Mouse (Mus musculus) embryonic facial prominence, embryonic 13.5 days (tissue): ENCODE measurements around the gene Anks1b. TPM values are rescaled to one million over a fixed set of nuclear protein-coding genes. Genes with fewer than 3 reads are reported as not detected.

Experiments used
- ATAC-seq: fragments of 200-750 bp; cut with Nextera tagmentation; 2 replicates; pipeline ENCODE4 v1.8.0; 2017; ENCODE audit warnings: low read depth; ENCODE audit not compliant: insufficient number of reproducible peaks, insufficient read depth, low FRiP score, low TSS enrichment
- H3K27ac ChIP-seq: fragments of 300-500 bp; sonication (generic); 2 replicates; pipeline ENCODE4 v1.5.1; 2015; ENCODE audit warnings: moderate library complexity, mild to moderate bottlenecking, inconsistent platforms
- H3K27me3 ChIP-seq: fragments of 300-500 bp; sonication (generic); 2 replicates; pipeline ENCODE4 v1.6.1; 2015; ENCODE audit warnings: mild to moderate bottlenecking, inconsistent platforms
- H3K36me3 ChIP-seq: fragments of 300-500 bp; sonication (generic); 2 replicates; pipeline ENCODE4 v1.6.1; 2015; ENCODE audit warnings: mild to moderate bottlenecking, inconsistent platforms
- H3K4me1 ChIP-seq: fragments of 300-500 bp; sonication (generic); 2 replicates; pipeline ENCODE4 v1.6.1; 2015; ENCODE audit warnings: inconsistent platforms
- H3K4me2 ChIP-seq: fragments of 300-500 bp; sonication (generic); 2 replicates; pipeline ENCODE4 v1.6.1; 2015; ENCODE audit warnings: moderate library complexity, mild to moderate bottlenecking, inconsistent platforms
- H3K4me3 ChIP-seq: fragments of 300-500 bp; sonication (generic); 2 replicates; pipeline ENCODE4 v1.5.1; 2015; ENCODE audit warnings: mild to moderate bottlenecking, inconsistent platforms
- H3K9ac ChIP-seq: fragments of 300-500 bp; sonication (generic); 2 replicates; pipeline ENCODE4 v1.6.1; 2015; ENCODE audit warnings: mild to moderate bottlenecking, inconsistent platforms
- H3K9me3 ChIP-seq: fragments of 300-500 bp; sonication (generic); 2 replicates; pipeline ENCODE4 v1.6.1; 2016; ENCODE audit warnings: inconsistent platforms
- WGBS: fragments of 180-500 bp; shearing (Covaris S2); methylation state at CpG from one replicate; pipeline ENCODE4 v1.1.7; 2015; ENCODE audit warnings: mixed read lengths; 5-methylcytosine and 5-hydroxymethylcytosine counted together
- polyA plus RNA-seq: library from polyadenylated mRNA; unstranded; fragments of >200 nt; fragmentation: Nextera tagmentation; extraction: Ambion mirVana; gene quantifications from 2 replicates; pipeline ENCODE4 v1.2.1, GENCODE M21; 2015

Anks1b gene
- polyA plus RNA-seq, 1 experiment from 2014 or later: 1.5 TPM

DNA sequence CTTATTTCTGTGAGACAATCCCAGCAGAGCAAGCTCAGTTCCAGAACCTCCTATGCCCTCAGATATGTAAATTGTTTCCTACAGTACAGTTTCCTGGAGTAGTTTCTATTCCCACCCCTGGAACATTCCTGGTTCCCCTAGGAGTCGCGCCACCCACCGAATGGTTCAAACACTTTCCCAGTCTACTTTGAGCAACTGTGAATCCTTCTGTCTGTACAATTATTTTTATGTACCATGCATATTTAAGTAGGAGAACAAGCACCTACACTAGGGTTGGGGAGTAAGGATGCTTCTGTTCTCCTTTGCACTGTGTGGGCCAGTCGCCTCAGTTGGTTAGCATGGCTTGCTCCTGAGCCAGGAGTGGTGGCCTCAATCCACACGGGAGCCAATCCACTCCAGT, 999.9 kb downstream of the Anks1b start:
- H3K4me3 ChIP-seq: no peak overlapping the region
- H3K4me2 ChIP-seq: no peak overlapping the region
- WGBS: 89% methylated on average over 5 of the region's 5 CpGs
- H3K9me3 ChIP-seq: no peaks in the 10 kb centered on the region
- no peaks in the 10 kb centered on the region for H3K36me3 ChIP-seq
- ATAC-seq: no peak
- H3K27ac ChIP-seq: no peak overlapping the region
- no peaks in the 10 kb centered on the region for H3K27me3 ChIP-seq
- H3K4me1 ChIP-seq: no peaks in the 10 kb centered on the region
- no peak overlapping the region for H3K9ac ChIP-seq

DNA sequence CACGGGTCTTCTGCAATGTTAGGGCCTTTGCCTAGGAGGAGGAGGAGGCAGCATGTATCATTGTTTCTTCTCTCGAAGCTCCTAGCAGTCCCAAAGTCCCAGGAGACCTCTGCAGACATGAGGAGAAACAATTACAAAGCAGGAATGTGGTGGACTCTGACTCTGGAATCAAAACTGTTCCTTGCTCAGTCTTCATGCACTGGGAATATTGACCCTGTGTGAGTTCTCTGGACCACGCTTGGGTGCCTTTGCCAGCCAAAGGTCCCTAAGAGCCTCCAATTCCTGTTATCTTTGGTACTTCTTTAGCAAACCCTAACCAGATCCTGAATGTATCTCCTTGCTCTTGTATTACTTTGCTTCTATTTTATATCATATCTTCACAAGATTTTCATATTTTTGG, 1000.9 kb downstream of the Anks1b start:
- 73% methylated on average over 3 of the region's 3 CpGs for WGBS
- no peak for ATAC-seq
- no peaks in the 10 kb centered on the region for H3K9me3 ChIP-seq

GRCm38 (mm10) chr10:90880854-90881560, 1007.7 kb downstream of the Anks1b start:
- H3K4me2 ChIP-seq: no peak overlapping the region
- no peaks in the 10 kb centered on the region for H3K9me3 ChIP-seq
- no peaks in the 10 kb centered on the region for H3K4me1 ChIP-seq
- H3K36me3 ChIP-seq: no peaks in the 10 kb centered on the region
- no peaks in the 10 kb centered on the region for H3K27me3 ChIP-seq
- no peak overlapping the region for H3K27ac ChIP-seq
- WGBS: 30% methylated on average over 8 of the region's 8 CpGs
- H3K4me3 ChIP-seq: no peak overlapping the region
- ATAC-seq: no peak
- no peak overlapping the region for H3K9ac ChIP-seq

More for the DNA sequence above, 1000.9 kb downstream of the Anks1b start:
- Histone ChIP-seq H3K4me2 (no peak overlapping the region), H3K27me3 (no peaks in the 10 kb centered on the region), H3K27ac (no peak overlapping the region), H3K36me3 (no peaks in the 10 kb centered on the region), H3K9ac (no peak overlapping the region), H3K4me1 (no peaks in the 10 kb centered on the region), H3K4me3 (no peak overlapping the region)

DNA sequence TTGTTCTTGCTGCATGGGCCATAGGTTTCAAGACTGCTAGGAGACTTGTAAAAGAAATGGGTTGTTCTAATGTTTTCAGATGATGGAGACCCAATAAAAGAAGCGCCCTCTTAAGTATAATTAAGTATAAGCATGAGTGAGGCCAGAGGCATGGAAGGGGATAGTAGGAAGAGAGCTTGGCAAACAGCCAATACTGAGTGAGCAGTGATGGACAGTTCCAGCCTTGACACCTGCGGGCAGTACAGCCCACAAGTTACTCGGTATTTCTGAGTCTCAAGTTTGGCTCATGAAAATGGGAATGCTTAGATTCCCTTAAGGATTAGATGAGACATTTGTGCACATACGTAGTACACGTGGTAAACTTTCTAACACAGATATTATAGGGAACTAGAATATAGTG, 1016.3 kb downstream of the Anks1b start:
- H3K9me3 ChIP-seq: no peaks in the 10 kb centered on the region
- no peak for ATAC-seq
- no peaks in the 10 kb centered on the region for H3K4me1 ChIP-seq
- no peaks in the 10 kb centered on the region for H3K36me3 ChIP-seq
- H3K27me3 ChIP-seq: no peaks in the 10 kb centered on the region; the same call in 1 of the 2 replicates
- no peak overlapping the region for H3K27ac ChIP-seq
- 68% methylated on average over 5 of the region's 5 CpGs for WGBS
- H3K4me2 ChIP-seq: no peak overlapping the region
- no peak overlapping the region for H3K4me3 ChIP-seq
- no peak overlapping the region for H3K9ac ChIP-seq

DNA sequence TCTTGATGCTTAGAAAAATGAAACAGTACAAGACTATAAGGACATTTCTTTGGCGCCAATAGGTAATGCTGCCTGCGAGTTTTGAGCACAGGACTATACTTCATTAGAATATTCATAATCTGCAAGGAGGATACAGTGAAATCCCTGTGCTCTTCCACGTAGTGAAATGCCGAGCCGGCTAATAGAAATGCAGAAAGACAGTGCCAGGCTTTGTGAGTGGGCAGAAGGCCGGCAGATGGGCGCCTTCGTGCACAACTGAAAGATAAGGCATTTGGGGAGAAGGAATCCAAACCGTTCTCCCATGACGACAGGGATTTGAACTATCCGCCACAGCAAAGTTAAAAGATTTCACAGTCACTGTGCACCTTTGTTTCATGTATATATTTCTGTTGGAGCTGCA, 1019.4 kb downstream of the Anks1b start:
- Histone ChIP-seq H3K36me3 (no peaks in the 10 kb centered on the region), H3K27ac (no peak overlapping the region), H3K9ac (no peak overlapping the region), H3K27me3 (no peaks in the 10 kb centered on the region; the same call in 1 of the 2 replicates), H3K4me1 (no peaks in the 10 kb centered on the region), H3K4me2 (no peak overlapping the region), H3K9me3 (no peaks in the 10 kb centered on the region), H3K4me3 (no peak overlapping the region)
- no peak for ATAC-seq
- 83% methylated on average over 11 of the region's 11 CpGs for WGBS

DNA sequence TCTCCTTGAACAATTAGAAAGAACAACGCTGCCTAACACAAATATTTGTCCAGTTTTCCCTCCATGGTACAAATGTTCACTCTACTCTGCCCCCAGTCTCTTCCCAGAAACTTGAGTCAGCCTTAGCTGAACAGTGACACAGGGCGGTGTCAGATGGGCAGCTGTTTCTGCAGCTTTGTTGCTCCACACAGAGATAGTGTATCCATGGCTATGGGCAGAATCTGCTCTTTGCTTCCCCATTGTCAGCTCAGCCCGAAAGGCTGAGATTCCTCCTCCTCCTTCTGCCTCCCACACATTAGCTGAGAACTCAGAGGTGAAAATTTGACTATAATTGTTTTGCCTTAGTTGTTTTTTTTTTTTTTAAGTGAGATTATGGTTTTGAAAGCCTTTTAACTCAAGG, 1024.6 kb downstream of the Anks1b start:
- no peak overlapping the region for H3K9ac ChIP-seq
- H3K9me3 ChIP-seq: no peaks in the 10 kb centered on the region
- 75% methylated on average over 3 of the region's 3 CpGs for WGBS
- no peaks in the 10 kb centered on the region for H3K36me3 ChIP-seq
- no peak overlapping the region for H3K4me3 ChIP-seq
- ATAC-seq: no peak
- H3K4me2 ChIP-seq: no peak overlapping the region
- no peaks in the 10 kb centered on the region for H3K27me3 ChIP-seq
- H3K4me1 ChIP-seq: 0 out of 2 replicates have a peak, but pooled peaks cover 3% of the 10 kb centered on the region
- H3K27ac ChIP-seq: no peak overlapping the region

DNA sequence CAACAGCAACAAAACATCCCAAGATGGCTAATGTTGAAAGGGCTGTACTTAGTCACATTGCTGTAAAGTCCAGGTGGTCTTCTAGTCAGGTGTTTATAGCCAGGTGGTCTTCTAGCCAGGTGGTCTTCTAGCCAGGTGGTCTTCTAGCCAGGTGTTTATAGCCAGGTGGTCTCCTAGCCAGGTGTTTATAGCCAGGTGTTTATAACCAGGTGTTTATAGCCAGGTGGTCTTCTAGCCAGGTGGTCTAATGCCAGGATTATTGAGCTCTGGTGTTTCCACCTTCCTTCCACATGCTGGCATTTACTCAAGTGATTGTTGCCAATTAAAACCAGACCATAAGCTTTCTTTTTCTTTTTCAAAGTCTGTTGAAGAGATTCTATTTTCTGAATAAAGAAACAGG, 1030.9 kb downstream of the Anks1b start:
- 0 out of 2 replicates have a peak, but pooled peaks cover 3% of the 10 kb centered on the region for H3K4me1 ChIP-seq
- ATAC-seq: no peak
- H3K27me3 ChIP-seq: no peaks in the 10 kb centered on the region
- no peak overlapping the region for H3K9ac ChIP-seq
- no peak overlapping the region for H3K4me3 ChIP-seq
- H3K9me3 ChIP-seq: no peaks in the 10 kb centered on the region
- no peaks in the 10 kb centered on the region for H3K36me3 ChIP-seq
- H3K4me2 ChIP-seq: no peak overlapping the region
- H3K27ac ChIP-seq: no peak overlapping the region

GRCm38 (mm10) chr10:90907381-90907780, 1034.1 kb downstream of the Anks1b start:
- Histone ChIP-seq H3K4me1 (no peaks in the 10 kb centered on the region), H3K9me3 (no peaks in the 10 kb centered on the region), H3K27ac (no peak overlapping the region), H3K9ac (no peak overlapping the region), H3K36me3 (no peaks in the 10 kb centered on the region), H3K27me3 (no peaks in the 10 kb centered on the region), H3K4me3 (no peak overlapping the region), H3K4me2 (no peak overlapping the region)
- ATAC-seq: no peak
- 74% methylated on average over 8 of the region's 8 CpGs for WGBS

DNA sequence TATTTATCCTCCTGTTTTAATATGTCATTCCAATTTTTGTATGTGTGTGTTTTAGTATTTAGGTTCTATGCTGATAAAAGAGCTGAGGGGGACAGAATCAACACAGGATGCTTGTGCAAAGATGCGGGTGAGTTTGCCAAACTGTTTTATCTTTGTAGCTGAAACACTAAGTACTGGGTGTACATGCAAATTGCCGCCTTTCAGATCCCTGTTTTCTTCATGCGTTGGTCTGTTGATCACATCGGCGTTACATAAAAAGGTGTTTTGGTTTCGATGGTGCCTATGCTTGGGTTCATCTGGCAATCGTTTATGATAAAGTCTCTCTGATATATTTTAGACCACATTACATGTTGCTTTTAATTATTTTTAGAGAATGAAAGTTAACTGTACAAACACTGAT, 1050.2 kb downstream of the Anks1b start:
- WGBS: 84% methylated on average over 7 of the region's 7 CpGs
- no peak for ATAC-seq

GRCm38 (mm10) chr10:90933088-90933487, 1059.8 kb downstream of the Anks1b start:
- H3K9ac ChIP-seq: no peak overlapping the region
- no peaks in the 10 kb centered on the region for H3K9me3 ChIP-seq
- no peak overlapping the region for H3K4me3 ChIP-seq
- WGBS: 57% methylated on average over 5 of the region's 5 CpGs
- ATAC-seq: no peak
- H3K27ac ChIP-seq: no peak overlapping the region
- no peaks in the 10 kb centered on the region for H3K27me3 ChIP-seq
- H3K4me2 ChIP-seq: no peak overlapping the region
- H3K36me3 ChIP-seq: no peaks in the 10 kb centered on the region
- H3K4me1 ChIP-seq: no peaks in the 10 kb centered on the region

More for the DNA sequence above, 1050.2 kb downstream of the Anks1b start:
- H3K9ac ChIP-seq: no peak overlapping the region
- no peaks in the 10 kb centered on the region for H3K4me1 ChIP-seq
- no peaks in the 10 kb centered on the region for H3K9me3 ChIP-seq
- H3K4me2 ChIP-seq: no peak overlapping the region
- no peak overlapping the region for H3K27ac ChIP-seq
- H3K4me3 ChIP-seq: no peak overlapping the region
- no peaks in the 10 kb centered on the region for H3K27me3 ChIP-seq
- no peaks in the 10 kb centered on the region for H3K36me3 ChIP-seq

DNA sequence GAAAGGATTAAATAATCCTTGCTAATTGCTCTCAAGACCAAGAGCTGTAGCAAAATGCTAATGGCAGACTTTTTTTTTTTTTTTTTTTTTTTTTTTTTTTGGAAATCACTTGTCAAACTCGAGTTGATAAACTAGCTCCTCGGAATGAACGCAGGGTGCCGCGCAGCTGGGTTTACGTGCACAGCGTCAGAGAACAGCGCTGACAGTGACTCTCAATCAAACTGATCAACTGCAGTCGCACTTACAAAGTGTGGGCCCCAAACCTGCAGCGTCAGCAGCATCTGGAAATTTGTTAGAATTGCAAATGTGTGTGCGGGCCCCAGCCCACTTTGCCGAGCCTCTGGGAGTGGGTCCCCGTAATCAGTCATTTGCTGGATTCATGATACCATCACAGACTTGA, 1061.4 kb downstream of the Anks1b start:
- Histone ChIP-seq H3K36me3 (no peaks in the 10 kb centered on the region), H3K27me3 (no peaks in the 10 kb centered on the region), H3K4me1 (no peaks in the 10 kb centered on the region), H3K9ac (no peak overlapping the region), H3K9me3 (no peaks in the 10 kb centered on the region), H3K4me2 (no peak overlapping the region), H3K4me3 (no peak overlapping the region), H3K27ac (no peak overlapping the region)
- no peak for ATAC-seq
- 76% methylated on average over 13 of the region's 13 CpGs for WGBS

DNA sequence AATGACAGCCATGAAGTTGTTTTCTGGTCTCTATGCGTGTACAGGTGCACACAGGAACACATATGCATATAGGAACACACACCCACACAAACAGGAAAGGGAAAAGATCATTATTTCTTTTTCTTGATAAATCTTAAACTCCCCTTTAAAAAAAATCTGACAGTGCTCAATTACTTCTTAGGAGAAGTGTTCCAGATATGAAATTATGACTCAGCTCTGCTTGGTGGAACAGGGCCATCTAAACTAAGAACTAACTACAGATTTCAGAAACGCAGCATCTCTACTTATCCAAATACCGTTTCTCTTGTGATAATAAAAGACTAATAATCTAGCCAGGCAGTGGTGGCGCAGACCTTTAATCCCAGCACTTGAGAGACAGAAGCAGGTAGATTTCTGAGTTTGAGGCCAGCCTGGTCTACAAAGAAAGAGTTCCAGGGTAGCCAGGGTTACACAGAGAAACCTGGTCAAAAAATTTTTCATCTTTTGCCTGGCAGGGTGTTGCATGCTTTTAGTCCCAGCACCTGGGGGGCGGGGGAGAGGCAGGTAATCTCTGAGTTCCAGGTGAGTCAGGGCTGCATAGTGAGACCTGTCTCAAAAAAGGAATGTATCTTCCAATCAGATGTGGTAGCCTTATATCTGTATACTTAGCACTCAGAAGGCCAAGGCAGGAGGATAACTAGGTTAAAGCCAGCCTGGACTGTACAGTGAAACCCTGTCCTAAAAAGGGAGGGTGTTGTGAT, 1064.6 kb downstream of the Anks1b start:
- no peaks in the 10 kb centered on the region for H3K9me3 ChIP-seq
- no peak for ATAC-seq
- H3K36me3 ChIP-seq: no peaks in the 10 kb centered on the region
- H3K4me3 ChIP-seq: no peak overlapping the region
- no peaks in the 10 kb centered on the region for H3K27me3 ChIP-seq
- H3K9ac ChIP-seq: no peak overlapping the region
- no peak overlapping the region for H3K4me2 ChIP-seq
- H3K4me1 ChIP-seq: no peaks in the 10 kb centered on the region
- no peak overlapping the region for H3K27ac ChIP-seq
- 84% methylated on average over 5 of the region's 5 CpGs for WGBS
